Mouse (Mus musculus) stomach, embryonic 15.5 days (tissue): ENCODE measurements around the gene Btnl6. TPM values are rescaled to one million over a fixed set of nuclear protein-coding genes. Genes with fewer than 3 reads are reported as not detected.
"Not testable (repeated sequence)": the region's sequence is repeated elsewhere in the genome, so short reads cannot be mapped to it uniquely, and the experiment has no call there.

Source experiments
- ATAC-seq: fragments of 200-750 bp; cut with Nextera tagmentation; 2 replicates; pipeline ENCODE4 v1.8.0; 2017; ENCODE audit warnings: low read depth, moderate number of reproducible peaks, moderate TSS enrichment; ENCODE audit not compliant: insufficient read depth, low FRiP score
- H3K27ac ChIP-seq: fragments of 300-500 bp; sonication (generic); 2 replicates; pipeline ENCODE4 v1.5.1; 2015; ENCODE audit warnings: mild to moderate bottlenecking, inconsistent platforms
- H3K27me3 ChIP-seq: fragments of 300-500 bp; sonication (generic); replicated peaks from 2 replicates; pipeline ENCODE4 v1.6.1; 2015; ENCODE audit warnings: inconsistent platforms
- H3K36me3 ChIP-seq: fragments of 300-500 bp; sonication (generic); 2 replicates; pipeline ENCODE4 v1.6.1; 2015; ENCODE audit warnings: inconsistent platforms
- H3K4me1 ChIP-seq: fragments of 300-500 bp; sonication (generic); 2 replicates; pipeline ENCODE4 v1.6.1; 2015; ENCODE audit warnings: inconsistent platforms
- H3K4me2 ChIP-seq: fragments of 300-500 bp; sonication (generic); 2 replicates; pipeline ENCODE4 v1.6.1; 2015; ENCODE audit warnings: mild to moderate bottlenecking, inconsistent platforms
- H3K4me3 ChIP-seq: fragments of 300-500 bp; sonication (generic); replicated peaks from 2 replicates; pipeline ENCODE4 v1.5.1; 2015; ENCODE audit warnings: inconsistent platforms
- H3K9ac ChIP-seq: fragments of 300-500 bp; sonication (generic); 2 replicates; pipeline ENCODE4 v1.6.1; 2015; ENCODE audit warnings: inconsistent platforms
- H3K9me3 ChIP-seq: fragments of 300-500 bp; sonication (generic); 2 replicates; pipeline ENCODE4 v1.6.1; 2016; ENCODE audit warnings: inconsistent platforms
- WGBS: fragments of 180-500 bp; shearing (Covaris S2); methylation state at CpG from one replicate; pipeline ENCODE4 v1.1.7; 2015; 5-methylcytosine and 5-hydroxymethylcytosine counted together
- polyA plus RNA-seq: library from polyadenylated mRNA; unstranded; fragments of >200 nt; fragmentation: Nextera tagmentation; extraction: Ambion mirVana; gene quantifications from 2 replicates; pipeline ENCODE4 v1.2.1, GENCODE M21; 2015

Btnl6 gene
- polyA plus RNA-seq, 1 experiment from 2014 or later: 1.2 TPM

DNA sequence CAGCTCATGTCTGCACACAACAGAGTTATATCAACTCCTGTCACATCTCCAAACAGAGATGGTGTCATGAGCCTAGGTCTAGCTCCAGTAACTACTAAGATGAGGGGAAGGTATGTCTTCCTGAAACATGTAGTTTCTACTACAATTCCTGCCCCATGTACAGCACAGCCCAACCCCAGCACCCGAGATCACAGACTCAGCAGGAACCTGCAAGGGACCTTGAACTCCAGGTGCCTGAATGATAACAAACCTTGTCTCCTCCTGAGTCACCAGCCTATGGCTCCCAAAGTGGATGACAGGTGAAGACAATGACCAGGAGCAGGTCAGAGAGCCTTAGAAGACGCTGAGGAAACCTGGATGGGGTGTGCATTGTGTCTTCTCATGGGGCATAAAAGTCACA, 32.7 kb upstream of the Btnl6 start:
- H3K4me1 ChIP-seq: no peaks in the 10 kb centered on the region
- 75% methylated on average over 2 of the region's 2 CpGs for WGBS
- no peaks in the 10 kb centered on the region for H3K27me3 ChIP-seq
- no peaks in the 10 kb centered on the region for H3K9me3 ChIP-seq
- H3K36me3 ChIP-seq: no peaks in the 10 kb centered on the region
- no peak for ATAC-seq
- H3K4me3 ChIP-seq: no peak overlapping the region
- no peak overlapping the region for H3K9ac ChIP-seq
- H3K27ac ChIP-seq: no peak overlapping the region
- H3K4me2 ChIP-seq: no peak overlapping the region

- H3K27ac ChIP-seq: no peak overlapping the region
- ATAC-seq: no peak
- no peak overlapping the region for H3K9ac ChIP-seq
These were observed 32.0 kb upstream of the Btnl6 start for GRCm38 (mm10) chr17:34549156-34549555.

DNA sequence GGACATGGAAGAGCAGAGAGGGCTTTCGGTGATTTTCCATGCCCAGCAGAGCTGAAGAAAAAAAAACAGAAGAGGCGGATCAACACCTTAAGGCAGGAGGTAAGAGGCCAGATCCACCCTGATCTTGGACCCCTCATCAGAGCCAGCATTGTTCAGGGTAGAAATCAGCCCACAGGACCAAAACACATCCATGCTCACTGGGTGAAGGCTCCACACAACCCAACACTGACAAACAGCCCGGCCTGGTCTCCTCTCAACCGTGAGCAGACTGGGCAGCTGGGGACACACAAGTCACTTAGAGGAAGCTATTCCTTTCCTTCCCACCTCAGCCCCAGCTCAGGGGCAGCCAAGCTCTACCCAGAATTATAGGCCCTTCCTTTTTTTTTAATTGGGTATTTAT, 30.4 kb upstream of the Btnl6 start:
- no peak overlapping the region for H3K4me3 ChIP-seq
- H3K9ac ChIP-seq: no peak overlapping the region
- H3K9me3 ChIP-seq: no peaks in the 10 kb centered on the region
- no peaks in the 10 kb centered on the region for H3K4me1 ChIP-seq
- H3K4me2 ChIP-seq: no peak overlapping the region
- H3K27ac ChIP-seq: no peak overlapping the region
- no peaks in the 10 kb centered on the region for H3K27me3 ChIP-seq
- 89% methylated on average over 4 of the region's 4 CpGs for WGBS
- ATAC-seq: no peak
- H3K36me3 ChIP-seq: no peaks in the 10 kb centered on the region

More at GRCm38 (mm10) chr17:34549156-34549555, 32.0 kb upstream of the Btnl6 start:
- Histone ChIP-seq H3K27me3 (no peaks in the 10 kb centered on the region), H3K36me3 (no peaks in the 10 kb centered on the region), H3K9me3 (no peaks in the 10 kb centered on the region), H3K4me2 (no peak overlapping the region), H3K4me1 (no peaks in the 10 kb centered on the region), H3K4me3 (no peak overlapping the region)
- WGBS: 82% methylated on average over 3 of the region's 3 CpGs

GRCm38 (mm10) chr17:34546797-34547196, 29.6 kb upstream of the Btnl6 start:
- H3K4me1 ChIP-seq: no peaks in the 10 kb centered on the region
- H3K4me3 ChIP-seq: no peak overlapping the region
- no peaks in the 10 kb centered on the region for H3K27me3 ChIP-seq
- no peaks in the 10 kb centered on the region for H3K9me3 ChIP-seq
- WGBS: 79% methylated on average over 1 of the region's 1 CpGs
- ATAC-seq: no peak
- H3K9ac ChIP-seq: no peak overlapping the region
- no peak overlapping the region for H3K27ac ChIP-seq
- no peak overlapping the region for H3K4me2 ChIP-seq
- no peaks in the 10 kb centered on the region for H3K36me3 ChIP-seq

GRCm38 (mm10) chr17:34543567-34543966, 26.4 kb upstream of the Btnl6 start:
- H3K27me3 ChIP-seq, H3K9ac ChIP-seq, H3K27ac ChIP-seq, ATAC-seq, H3K36me3 ChIP-seq, H3K4me2 ChIP-seq, H3K4me1 ChIP-seq, H3K4me3 ChIP-seq, H3K9me3 ChIP-seq: not testable (repeated sequence)
- WGBS: 95% methylated on average over 13 of the region's 13 CpGs

DNA sequence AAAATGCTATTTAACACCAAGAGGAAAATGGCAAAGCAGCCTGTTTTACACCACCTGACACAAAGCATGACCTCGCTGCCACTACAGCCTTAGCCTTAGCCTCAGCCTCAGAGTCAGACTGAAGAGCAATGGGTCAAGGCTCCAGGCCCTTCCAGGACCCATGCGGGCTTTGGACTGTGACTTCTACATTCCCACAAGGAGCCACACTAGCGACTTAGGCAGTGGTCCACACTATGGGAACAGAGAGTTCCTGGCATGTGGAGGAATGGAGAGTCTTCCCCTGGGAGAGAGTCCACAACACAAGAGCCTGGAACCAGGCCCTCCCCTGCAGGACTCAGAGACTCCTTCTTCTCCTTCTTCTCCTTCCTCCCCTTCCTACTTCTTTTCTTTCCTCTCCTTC, 15.5 kb upstream of the Btnl6 start:
- no peak overlapping the region for H3K4me2 ChIP-seq
- H3K4me1 ChIP-seq: no peaks in the 10 kb centered on the region
- 84% methylated on average over 3 of the region's 3 CpGs for WGBS

GRCm38 (mm10) chr17:34519001-34519400, 1.8 kb upstream of the Btnl6 start:
- Histone ChIP-seq H3K9ac (no peak overlapping the region), H3K27ac (no peak overlapping the region), H3K4me2 (no peak overlapping the region), H3K4me1 (no peaks in the 10 kb centered on the region), H3K9me3 (no peaks in the 10 kb centered on the region), H3K4me3 (no peak overlapping the region), H3K27me3 (no peaks in the 10 kb centered on the region), H3K36me3 (no peaks in the 10 kb centered on the region)
- WGBS: 71% methylated on average over 1 of the region's 1 CpGs
- no peak for ATAC-seq

More for the DNA sequence above, 15.5 kb upstream of the Btnl6 start:
- Histone ChIP-seq H3K27ac (no peak overlapping the region), H3K27me3 (no peaks in the 10 kb centered on the region), H3K36me3 (no peaks in the 10 kb centered on the region), H3K9ac (no peak overlapping the region), H3K4me3 (no peak overlapping the region), H3K9me3 (no peaks in the 10 kb centered on the region)
- no peak for ATAC-seq

- WGBS: 72% methylated on average over 3 of the region's 3 CpGs
- not testable (repeated sequence) for H3K27ac ChIP-seq, H3K9me3 ChIP-seq, H3K4me1 ChIP-seq, H3K36me3 ChIP-seq, ATAC-seq, H3K4me3 ChIP-seq, H3K9ac ChIP-seq, H3K27me3 ChIP-seq, H3K4me2 ChIP-seq
These were observed 1.4 kb upstream of the Btnl6 start for GRCm38 (mm10) chr17:34518571-34518970.

- ATAC-seq: no peak
- Histone ChIP-seq H3K4me2 (no peak overlapping the region), H3K27ac (no peak overlapping the region), H3K9me3 (no peaks in the 10 kb centered on the region), H3K27me3 (no peaks in the 10 kb centered on the region), H3K36me3 (no peaks in the 10 kb centered on the region), H3K4me1 (no peaks in the 10 kb centered on the region), H3K9ac (no peak overlapping the region), H3K4me3 (no peak overlapping the region)
- WGBS: 84% methylated on average over 4 of the region's 4 CpGs
These were observed 643 bp upstream of the Btnl6 start for GRCm38 (mm10) chr17:34517795-34518194.

DNA sequence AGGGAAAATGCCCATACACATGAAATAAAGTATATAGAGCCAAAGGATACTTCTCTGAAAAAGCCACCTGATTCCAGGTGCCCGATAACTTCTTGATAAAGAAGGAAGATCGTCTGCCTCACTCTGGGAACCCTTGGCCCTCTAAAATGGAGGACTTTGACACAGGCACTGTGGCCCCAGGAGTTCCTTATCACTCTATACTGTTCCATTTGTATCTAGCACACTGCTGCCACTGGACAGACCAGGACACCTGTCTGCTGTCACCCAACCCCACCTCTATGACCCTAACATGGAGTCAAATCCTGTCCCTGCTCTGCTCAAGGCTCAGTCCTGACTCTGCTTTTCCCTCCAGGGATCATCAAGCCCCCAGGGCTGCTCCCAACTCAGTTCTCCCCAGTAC, 638 bp downstream of the Btnl6 start:
- no peak overlapping the region for H3K4me2 ChIP-seq
- no peak overlapping the region for H3K4me3 ChIP-seq
- no peaks in the 10 kb centered on the region for H3K4me1 ChIP-seq
- no peaks in the 10 kb centered on the region for H3K27me3 ChIP-seq
- H3K9me3 ChIP-seq: no peaks in the 10 kb centered on the region
- H3K9ac ChIP-seq: no peak overlapping the region
- no peak for ATAC-seq
- WGBS: 71% methylated on average over 2 of the region's 2 CpGs
- no peak overlapping the region for H3K27ac ChIP-seq
- no peaks in the 10 kb centered on the region for H3K36me3 ChIP-seq

GRCm38 (mm10) chr17:34511723-34512122, 5.4 kb downstream of the Btnl6 start:
- ATAC-seq, H3K4me2 ChIP-seq, H3K27ac ChIP-seq, H3K9me3 ChIP-seq, H3K4me3 ChIP-seq, H3K9ac ChIP-seq, H3K36me3 ChIP-seq, H3K27me3 ChIP-seq, H3K4me1 ChIP-seq: not testable (repeated sequence)
- WGBS: 48% methylated on average over 1 of the region's 1 CpGs

DNA sequence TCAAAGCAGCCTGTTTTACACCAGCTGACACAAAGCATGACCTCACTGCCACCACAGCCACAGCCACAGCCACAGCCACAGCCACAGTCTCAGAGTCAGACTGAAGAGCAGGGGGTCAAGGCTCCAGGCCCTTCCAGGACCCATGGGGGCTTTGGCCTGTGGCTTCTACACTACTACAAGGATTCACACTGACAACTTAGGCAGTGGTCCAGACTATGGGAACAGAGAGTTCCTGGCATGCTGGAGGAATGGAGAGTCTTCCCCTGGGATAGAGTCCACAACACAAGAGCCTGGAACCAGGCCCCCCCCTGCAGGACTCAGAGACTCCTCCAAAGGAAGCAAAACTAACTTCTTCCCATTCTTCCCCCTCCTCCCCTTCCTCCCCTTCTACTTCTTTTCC, 9.6 kb downstream of the Btnl6 start:
- no peak overlapping the region for H3K4me3 ChIP-seq
- no peaks in the 10 kb centered on the region for H3K36me3 ChIP-seq
- no peaks in the 10 kb centered on the region for H3K9me3 ChIP-seq
- no peak overlapping the region for H3K27ac ChIP-seq
- H3K4me1 ChIP-seq: no peaks in the 10 kb centered on the region
- no peak for ATAC-seq
- no peak overlapping the region for H3K9ac ChIP-seq
- H3K27me3 ChIP-seq: no peaks in the 10 kb centered on the region
- no peak overlapping the region for H3K4me2 ChIP-seq

DNA sequence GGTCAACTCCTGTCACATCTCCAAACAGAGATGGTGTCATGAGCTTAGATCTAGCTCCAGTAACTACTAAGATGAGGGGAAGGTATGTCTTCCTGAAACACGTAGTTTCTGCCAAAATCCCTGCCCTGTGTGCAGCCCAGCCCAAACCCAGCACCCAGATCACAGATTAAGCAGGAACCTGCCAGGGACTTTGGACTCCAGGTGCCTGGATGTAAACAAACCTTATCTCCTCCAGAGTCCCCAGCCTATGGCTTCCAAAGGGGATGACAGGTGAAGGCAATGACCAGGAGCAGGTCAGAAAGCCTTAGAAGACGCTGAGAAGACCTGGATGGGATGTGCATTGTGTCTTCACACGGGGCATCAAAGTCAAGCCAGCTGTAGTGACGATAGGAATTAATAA, 19.4 kb downstream of the Btnl6 start:
- H3K36me3 ChIP-seq, H3K4me3 ChIP-seq, H3K9ac ChIP-seq, H3K27me3 ChIP-seq, H3K4me1 ChIP-seq, H3K9me3 ChIP-seq, H3K4me2 ChIP-seq, H3K27ac ChIP-seq: not testable (repeated sequence)
- WGBS: 55% methylated on average over 4 of the region's 4 CpGs
- peak; percentile 72; the same call in 1 of the 2 replicates for ATAC-seq
